Mouse (Mus musculus) stomach, embryonic 16.5 days (tissue): ENCODE data around the gene Cacnb4. TPM values are rescaled to one million over a fixed set of nuclear protein-coding genes. Genes with fewer than 3 reads are reported as not detected.

Experiments used
- ATAC-seq: fragments of 200-750 bp; cut with Nextera tagmentation; 2 replicates; pipeline ENCODE4 v1.8.0; 2017; ENCODE audit warnings: moderate number of reproducible peaks, moderate TSS enrichment; ENCODE audit not compliant: insufficient read depth, low FRiP score
- H3K27ac ChIP-seq: fragments of 300-500 bp; sonication (generic); 2 replicates; pipeline ENCODE4 v1.5.1; 2014; ENCODE audit warnings: low read length
- H3K27me3 ChIP-seq: fragments of 300-500 bp; sonication (generic); 2 replicates; pipeline ENCODE4 v1.6.1; 2014; ENCODE audit warnings: low read length, control low read depth, mixed read lengths; ENCODE audit not compliant: control insufficient read depth, insufficient read depth
- H3K36me3 ChIP-seq: fragments of 300-500 bp; sonication (generic); 2 replicates; pipeline ENCODE4 v1.6.1; 2014; ENCODE audit warnings: low read length; ENCODE audit not compliant: control insufficient read depth, insufficient read depth
- H3K4me1 ChIP-seq: fragments of 300-500 bp; sonication (generic); 2 replicates; pipeline ENCODE4 v1.6.1; 2014; ENCODE audit warnings: low read length, control low read depth, mixed read lengths; ENCODE audit not compliant: control insufficient read depth, insufficient read depth
- H3K4me2 ChIP-seq: fragments of 300-500 bp; sonication (generic); 2 replicates; pipeline ENCODE4 v1.6.1; 2014; ENCODE audit warnings: low read depth, low read length, mixed read lengths
- H3K4me3 ChIP-seq: fragments of 300-500 bp; sonication (generic); replicated peaks from 2 replicates; pipeline ENCODE4 v1.5.1; 2014; ENCODE audit warnings: mild to moderate bottlenecking, low read length
- H3K9ac ChIP-seq: fragments of 300-500 bp; sonication (generic); 2 replicates; pipeline ENCODE4 v1.6.1; 2014; ENCODE audit warnings: low read length
- H3K9me3 ChIP-seq: fragments of 300-500 bp; sonication (generic); replicated peaks from 2 replicates; pipeline ENCODE4 v1.6.1; 2016; ENCODE audit warnings: low read length, control low read depth; ENCODE audit not compliant: control insufficient read depth
- WGBS: fragments of 180-500 bp; shearing (Covaris S2); extraction: QIAGEN DNeasy Blood & Tissue Kit; methylation state at CpG from one replicate; pipeline ENCODE4 v1.1.7; 2014; 5-methylcytosine and 5-hydroxymethylcytosine counted together
- polyA plus RNA-seq: library from polyadenylated mRNA; unstranded; fragments of >200 nt; fragmentation: Nextera tagmentation; extraction: Ambion mirVana; gene quantifications from 2 replicates; pipeline ENCODE4 v1.2.1, GENCODE M21; 2015

Cacnb4 gene
- polyA plus RNA-seq, 1 experiment from 2014 or later: 1.1 TPM

- H3K9me3 ChIP-seq: no peaks in the 10 kb centered on the region
- WGBS: 49% methylated on average over 3 of the region's 3 CpGs
- ATAC-seq: no peak
- H3K4me2 ChIP-seq: no peak overlapping the region
- H3K27ac ChIP-seq: no peak overlapping the region
- no peak overlapping the region for H3K9ac ChIP-seq
- H3K4me3 ChIP-seq: no peak overlapping the region
- no peaks in the 10 kb centered on the region for H3K36me3 ChIP-seq
- peaks cover 9% of the 10 kb centered on the region for H3K4me1 ChIP-seq
- H3K27me3 ChIP-seq: no peaks in the 10 kb centered on the region
Observed at GRCm38 (mm10) chr2:52389975-52390374, 286.7 kb downstream of the Cacnb4 start.

GRCm38 (mm10) chr2:52386451-52386850 lies 290.2 kb downstream of the Cacnb4 start:
- peaks cover 9% of the 10 kb centered on the region for H3K4me1 ChIP-seq
- no peaks in the 10 kb centered on the region for H3K27me3 ChIP-seq
- H3K9me3 ChIP-seq: no peaks in the 10 kb centered on the region
- H3K4me3 ChIP-seq: no peak overlapping the region
- WGBS: 61% methylated on average over 6 of the region's 6 CpGs
- no peak for ATAC-seq
- no peak overlapping the region for H3K9ac ChIP-seq
- H3K36me3 ChIP-seq: no peaks in the 10 kb centered on the region
- H3K27ac ChIP-seq: no peak overlapping the region
- H3K4me2 ChIP-seq: peak overlapping the region; percentile 24; the same call in 1 of the 2 replicates

GRCm38 (mm10) chr2:52386037-52386436 lies 290.6 kb downstream of the Cacnb4 start:
- no peak overlapping the region for H3K9ac ChIP-seq
- peaks cover 9% of the 10 kb centered on the region for H3K4me1 ChIP-seq
- H3K9me3 ChIP-seq: no peaks in the 10 kb centered on the region
- no peaks in the 10 kb centered on the region for H3K27me3 ChIP-seq
- WGBS: 28% methylated on average over 7 of the region's 7 CpGs
- H3K27ac ChIP-seq: peak overlapping the region; percentile 33; the same call in 1 of the 2 replicates
- peak overlapping the region; percentile 24; the same call in 1 of the 2 replicates for H3K4me2 ChIP-seq
- no peak overlapping the region for H3K4me3 ChIP-seq
- ATAC-seq: no peak
- H3K36me3 ChIP-seq: no peaks in the 10 kb centered on the region

- 0 out of 2 replicates have a peak overlapping the region, but pooled peaks have one; percentile 22 for H3K4me2 ChIP-seq
- WGBS: 63% methylated on average over 10 of the region's 10 CpGs
- H3K4me1 ChIP-seq: no peaks in the 10 kb centered on the region
- no peaks in the 10 kb centered on the region for H3K36me3 ChIP-seq
- no peak for ATAC-seq
- H3K4me3 ChIP-seq: no peak overlapping the region
- no peaks in the 10 kb centered on the region for H3K27me3 ChIP-seq
- H3K27ac ChIP-seq: no peak overlapping the region
- H3K9me3 ChIP-seq: no peaks in the 10 kb centered on the region
- H3K9ac ChIP-seq: no peak overlapping the region
Observed at GRCm38 (mm10) chr2:52378848-52379261, 297.8 kb downstream of the Cacnb4 start.

GRCm38 (mm10) chr2:52378448-52378804 lies 298.2 kb downstream of the Cacnb4 start, which contains the start of gene Neb:
TSS of gene Neb (minus strand) at chr2:52378474.
- peak; percentile 60; the same call in 1 of the 2 replicates for ATAC-seq
- Histone ChIP-seq H3K9me3 (no peaks in the 10 kb centered on the region), H3K4me3 (no peak within 1 kb of the TSS), H3K36me3 (no peaks in the 10 kb centered on the region), H3K9ac (no peak within 1 kb of the TSS), H3K27me3 (no peaks in the 10 kb centered on the region), H3K27ac (no peak within 1 kb of the TSS), H3K4me2 (peak within 1 kb of the TSS; percentile 22), H3K4me1 (no peaks in the 10 kb centered on the region)
- WGBS: 51% methylated on average over 7 of the region's 7 CpGs

Other genes with a start within 250 kb of the Cacnb4 start
- 37.2 and 42.1 TPM in 2 replicates for gene Stam2, start 65.5 kb upstream of the Cacnb4 start, polyA plus RNA-seq
- gene Fmnl2, start 181.0 kb upstream of the Cacnb4 start, polyA plus RNA-seq: 3.3 TPM in 2 replicates